Mouse (Mus musculus) intestine, embryonic 15.5 days (tissue): ENCODE measurements around the gene Gabrr2. TPM values are rescaled to one million over a fixed set of nuclear protein-coding genes. Genes with fewer than 3 reads are reported as not detected.

Experiments
- ATAC-seq: fragments of 200-750 bp; cut with Nextera tagmentation; 2 replicates; pipeline ENCODE4 v1.8.0; 2017; ENCODE audit warnings: moderate TSS enrichment, moderate library complexity
- H3K27ac ChIP-seq: fragments of 300-500 bp; sonication (generic); 2 replicates; pipeline ENCODE4 v1.5.1; 2015; ENCODE audit warnings: mild to moderate bottlenecking, inconsistent platforms
- H3K27me3 ChIP-seq: fragments of 300-500 bp; sonication (generic); replicated peaks from 2 replicates; pipeline ENCODE4 v1.6.1; 2015; ENCODE audit warnings: inconsistent platforms
- H3K36me3 ChIP-seq: fragments of 300-500 bp; sonication (generic); 2 replicates; pipeline ENCODE4 v1.6.1; 2015; ENCODE audit warnings: inconsistent platforms
- H3K4me1 ChIP-seq: fragments of 300-500 bp; sonication (generic); replicated peaks from 2 replicates; pipeline ENCODE4 v1.6.1; 2015; ENCODE audit warnings: inconsistent platforms
- H3K4me2 ChIP-seq: fragments of 300-500 bp; sonication (generic); replicated peaks from 2 replicates; pipeline ENCODE4 v1.6.1; 2015; ENCODE audit warnings: mild to moderate bottlenecking, inconsistent platforms
- H3K4me3 ChIP-seq: fragments of 300-500 bp; sonication (generic); replicated peaks from 2 replicates; pipeline ENCODE4 v1.5.1; 2015; ENCODE audit warnings: inconsistent platforms
- H3K9ac ChIP-seq: fragments of 300-500 bp; sonication (generic); 2 replicates; pipeline ENCODE4 v1.6.1; 2015; ENCODE audit warnings: inconsistent platforms
- H3K9me3 ChIP-seq: fragments of 300-500 bp; sonication (generic); 2 replicates; pipeline ENCODE4 v1.6.1; 2016; ENCODE audit warnings: inconsistent platforms
- WGBS: fragments of 180-500 bp; shearing (Covaris S2); methylation state at CpG from one replicate; pipeline ENCODE4 v1.1.7; 2015; 5-methylcytosine and 5-hydroxymethylcytosine counted together
- polyA plus RNA-seq: library from polyadenylated mRNA; unstranded; fragments of >200 nt; fragmentation: Nextera tagmentation; extraction: Ambion mirVana; gene quantifications from 2 replicates; pipeline ENCODE4 v1.2.1, GENCODE M21; 2015

Gene Gabrr2
- polyA plus RNA-seq, 1 experiment from 2014 or later, result 0.08 TPM

DNA sequence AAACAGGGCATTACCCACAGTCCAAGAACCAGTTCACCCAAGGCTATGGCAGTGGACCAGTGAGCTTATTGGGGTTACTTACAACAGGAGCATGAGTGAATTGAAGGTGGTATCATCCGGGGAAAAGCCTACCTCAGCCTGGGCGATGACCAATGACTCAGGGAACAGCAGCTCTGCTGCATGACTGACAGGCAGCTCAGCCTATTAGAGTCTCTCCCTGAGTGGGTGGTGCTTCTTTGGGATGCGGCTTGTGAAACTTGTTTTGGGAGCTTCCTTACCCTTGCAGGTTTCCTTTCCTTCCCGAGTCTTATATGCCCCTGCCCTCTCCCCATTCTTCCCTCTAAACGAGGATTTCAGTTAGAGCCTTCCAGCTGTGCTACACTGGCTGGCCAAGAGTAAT lies 10.1 kb upstream of the Gabrr2 start:
- 90% methylated on average over 5 of the region's 5 CpGs for WGBS
- peaks cover 16% of the 10 kb centered on the region; the same call in 1 of the 2 replicates for H3K36me3 ChIP-seq
- H3K4me1 ChIP-seq, result no peaks in the 10 kb centered on the region
- no peak overlapping the region for H3K9ac ChIP-seq
- H3K9me3 ChIP-seq, result no peaks in the 10 kb centered on the region
- H3K27me3 ChIP-seq, result no peaks in the 10 kb centered on the region
- ATAC-seq, result no peak
- no peak overlapping the region for H3K4me2 ChIP-seq
- H3K4me3 ChIP-seq, result no peak overlapping the region
- no peak overlapping the region for H3K27ac ChIP-seq

DNA sequence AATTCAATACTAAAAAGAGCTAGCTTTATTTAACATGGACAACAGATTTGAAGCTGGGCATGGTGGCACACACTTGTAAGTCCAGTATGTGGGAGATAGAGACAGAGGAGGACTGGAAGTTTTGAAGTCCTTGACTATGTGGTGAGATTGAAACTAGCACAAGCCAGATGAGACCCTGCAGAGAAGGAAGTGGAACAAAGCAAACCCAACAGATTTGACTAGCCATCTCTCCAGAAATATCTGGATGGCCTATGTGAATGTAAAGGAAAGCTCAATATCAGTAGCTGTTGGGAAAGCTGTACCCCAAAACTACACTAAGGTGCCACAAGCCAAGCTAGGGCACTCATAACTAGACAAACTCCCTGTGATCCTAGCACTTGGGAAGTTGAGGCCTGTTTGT lies 8.4 kb upstream of the Gabrr2 start:
- ATAC-seq, result no peak

GRCm38 (mm10) chr4:33056317-33056716 lies 6.5 kb upstream of the Gabrr2 start:
- WGBS, result 82% methylated on average over 1 of the region's 1 CpGs
- Histone ChIP-seq H3K36me3 (no peaks in the 10 kb centered on the region), H3K4me2 (no peak overlapping the region), H3K27ac (no peak overlapping the region), H3K9ac (no peak overlapping the region), H3K27me3 (no peaks in the 10 kb centered on the region), H3K4me1 (no peaks in the 10 kb centered on the region), H3K9me3 (no peaks in the 10 kb centered on the region), H3K4me3 (no peak overlapping the region)
- no peak for ATAC-seq

More for the DNA sequence above, 8.4 kb upstream of the Gabrr2 start:
- Histone ChIP-seq H3K27ac (no peak overlapping the region), H3K27me3 (no peaks in the 10 kb centered on the region), H3K9ac (no peak overlapping the region), H3K9me3 (no peaks in the 10 kb centered on the region), H3K4me1 (no peaks in the 10 kb centered on the region), H3K4me2 (no peak overlapping the region), H3K4me3 (no peak overlapping the region), H3K36me3 (peaks cover 9% of the 10 kb centered on the region; the same call in 1 of the 2 replicates)

GRCm38 (mm10) chr4:33057890-33058687 lies 4.7 kb upstream of the Gabrr2 start:
- Histone ChIP-seq H3K36me3 (no peaks in the 10 kb centered on the region), H3K4me2 (no peak overlapping the region), H3K27me3 (no peaks in the 10 kb centered on the region), H3K4me3 (no peak overlapping the region), H3K4me1 (no peaks in the 10 kb centered on the region), H3K9ac (no peak overlapping the region), H3K27ac (no peak overlapping the region), H3K9me3 (no peaks in the 10 kb centered on the region)
- ATAC-seq, result no peak
- 68% methylated on average over 11 of the region's 11 CpGs for WGBS

- Histone ChIP-seq H3K27ac (no peak overlapping the region), H3K4me1 (no peaks in the 10 kb centered on the region), H3K36me3 (no peaks in the 10 kb centered on the region), H3K4me2 (no peak overlapping the region), H3K9ac (no peak overlapping the region), H3K9me3 (no peaks in the 10 kb centered on the region), H3K4me3 (no peak overlapping the region), H3K27me3 (no peaks in the 10 kb centered on the region)
- 0 out of 2 replicates have a peak, but pooled peaks have one; percentile 36 for ATAC-seq
- whole genome bisulfite sequencing, result 16% methylated on average over 7 of the region's 7 CpGs
Measured at GRCm38 (mm10) chr4:33061158-33061557, 1.6 kb upstream of the Gabrr2 start.

- no peaks in the 10 kb centered on the region for H3K9me3 ChIP-seq
- H3K4me2 ChIP-seq, result no peak overlapping the region
- no peak overlapping the region for H3K9ac ChIP-seq
- WGBS, result 80% methylated on average over 6 of the region's 6 CpGs
- no peak overlapping the region for H3K27ac ChIP-seq
- H3K27me3 ChIP-seq, result no peaks in the 10 kb centered on the region
- no peak overlapping the region for H3K4me3 ChIP-seq
- H3K4me1 ChIP-seq, result no peaks in the 10 kb centered on the region
- no peak for ATAC-seq
- no peaks in the 10 kb centered on the region for H3K36me3 ChIP-seq
Measured at GRCm38 (mm10) chr4:33064986-33065385, 2.2 kb downstream of the Gabrr2 start.

- no peaks in the 10 kb centered on the region for H3K27me3 ChIP-seq
- H3K4me3 ChIP-seq, result no peak overlapping the region
- no peaks in the 10 kb centered on the region for H3K36me3 ChIP-seq
- no peaks in the 10 kb centered on the region for H3K9me3 ChIP-seq
- WGBS, result 36% methylated on average over 14 of the region's 14 CpGs
- ATAC-seq, result no peak
- H3K4me2 ChIP-seq, result peak overlapping the region; percentile 25; the same call in 1 of the 2 replicates
- no peak overlapping the region for H3K27ac ChIP-seq
- no peaks in the 10 kb centered on the region for H3K4me1 ChIP-seq
- H3K9ac ChIP-seq, result no peak overlapping the region
Measured at GRCm38 (mm10) chr4:33066223-33066960, 3.6 kb downstream of the Gabrr2 start.

GRCm38 (mm10) chr4:33067331-33067730 lies 4.5 kb downstream of the Gabrr2 start:
- 88% methylated on average over 3 of the region's 3 CpGs for WGBS
- H3K27me3 ChIP-seq, result no peaks in the 10 kb centered on the region
- no peak for ATAC-seq

DNA sequence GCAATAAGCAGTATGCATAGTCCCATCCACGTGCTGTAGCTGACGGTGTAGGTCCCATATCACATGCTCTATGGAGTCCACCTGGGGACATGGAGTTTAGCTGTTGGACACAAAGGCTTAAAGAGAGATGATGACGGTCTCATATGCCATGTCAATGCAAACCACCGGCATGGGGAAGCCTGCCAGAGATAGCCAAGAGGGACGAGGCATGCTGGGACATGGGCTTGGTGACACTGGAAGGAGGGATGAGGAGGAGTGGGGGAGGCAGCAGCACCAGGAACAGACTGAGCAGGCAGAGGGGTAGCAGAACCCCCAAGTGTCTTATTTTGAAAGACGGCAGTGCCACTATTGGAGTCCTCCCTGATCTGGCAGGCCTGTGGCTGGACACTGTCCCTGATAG lies 5.0 kb downstream of the Gabrr2 start:
- no peaks in the 10 kb centered on the region for H3K4me1 ChIP-seq
- H3K9ac ChIP-seq, result no peak overlapping the region
- ATAC-seq, result no peak
- H3K27me3 ChIP-seq, result no peaks in the 10 kb centered on the region
- no peak overlapping the region for H3K27ac ChIP-seq
- no peaks in the 10 kb centered on the region for H3K36me3 ChIP-seq
- 88% methylated on average over 6 of the region's 6 CpGs for WGBS
- no peak overlapping the region for H3K4me3 ChIP-seq
- H3K9me3 ChIP-seq, result no peaks in the 10 kb centered on the region
- H3K4me2 ChIP-seq, result no peak overlapping the region

More at GRCm38 (mm10) chr4:33067331-33067730, 4.5 kb downstream of the Gabrr2 start:
- H3K9ac ChIP-seq, result no peak overlapping the region
- H3K9me3 ChIP-seq, result no peaks in the 10 kb centered on the region
- H3K4me2 ChIP-seq, result no peak overlapping the region
- H3K27ac ChIP-seq, result no peak overlapping the region
- H3K36me3 ChIP-seq, result no peaks in the 10 kb centered on the region
- no peak overlapping the region for H3K4me3 ChIP-seq
- no peaks in the 10 kb centered on the region for H3K4me1 ChIP-seq

DNA sequence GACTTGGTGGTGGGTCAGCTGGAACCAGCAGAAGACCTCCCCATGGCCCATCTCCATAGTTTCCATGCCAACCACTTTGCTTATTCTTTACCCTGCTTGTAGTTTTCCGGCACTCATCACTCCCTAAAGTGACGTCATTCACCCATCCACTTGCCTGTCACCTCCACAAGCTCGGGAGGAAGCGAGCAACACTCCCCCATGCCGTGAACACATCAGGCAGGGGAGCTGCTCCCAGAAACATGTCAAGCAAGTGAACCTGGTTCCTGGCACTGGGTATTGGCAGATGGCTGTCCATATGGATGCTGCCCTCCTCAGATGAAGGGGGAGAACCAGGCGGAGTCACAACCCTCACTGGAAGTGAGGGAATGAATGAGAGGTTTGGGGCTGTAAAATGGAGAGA lies 6.1 kb downstream of the Gabrr2 start:
- Histone ChIP-seq H3K4me2 (no peak overlapping the region), H3K9me3 (no peaks in the 10 kb centered on the region), H3K4me1 (no peaks in the 10 kb centered on the region), H3K9ac (no peak overlapping the region), H3K36me3 (no peaks in the 10 kb centered on the region), H3K27ac (no peak overlapping the region), H3K27me3 (no peaks in the 10 kb centered on the region), H3K4me3 (no peak overlapping the region)
- no peak for ATAC-seq
- WGBS, result 67% methylated on average over 6 of the region's 6 CpGs

DNA sequence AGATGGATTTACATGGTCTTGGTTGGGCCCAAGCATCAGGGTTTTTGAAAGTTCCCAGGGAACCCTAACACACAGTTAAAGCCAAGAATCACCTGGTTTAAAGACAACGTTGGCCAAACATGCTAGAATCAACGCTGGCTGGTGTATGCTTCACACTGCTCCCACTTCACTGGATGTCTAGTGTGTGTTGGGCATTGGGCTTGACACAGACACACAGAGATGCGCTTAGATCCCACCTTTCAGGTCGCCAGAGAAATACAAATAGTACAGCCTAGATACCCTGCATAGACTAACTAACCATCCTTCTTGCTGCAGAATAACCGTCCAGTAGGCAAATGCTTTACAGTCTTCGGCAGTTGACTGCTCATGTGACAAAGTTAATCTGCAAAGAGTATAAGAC lies 7.5 kb downstream of the Gabrr2 start:
- Histone ChIP-seq H3K36me3 (no peaks in the 10 kb centered on the region), H3K27me3 (no peaks in the 10 kb centered on the region), H3K9me3 (no peaks in the 10 kb centered on the region), H3K9ac (no peak overlapping the region), H3K27ac (no peak overlapping the region), H3K4me1 (no peaks in the 10 kb centered on the region), H3K4me3 (no peak overlapping the region), H3K4me2 (no peak overlapping the region)
- WGBS, result 87% methylated on average over 6 of the region's 6 CpGs
- no peak for ATAC-seq

GRCm38 (mm10) chr4:33071337-33071736 lies 8.5 kb downstream of the Gabrr2 start:
- Histone ChIP-seq H3K27ac (no peak overlapping the region), H3K9me3 (no peaks in the 10 kb centered on the region), H3K9ac (no peak overlapping the region), H3K36me3 (no peaks in the 10 kb centered on the region), H3K27me3 (no peaks in the 10 kb centered on the region), H3K4me3 (no peak overlapping the region), H3K4me2 (no peak overlapping the region), H3K4me1 (no peaks in the 10 kb centered on the region)
- WGBS, result 82% methylated on average over 6 of the region's 6 CpGs
- no peak for ATAC-seq
